Mouse (Mus musculus): Measurements from ENCODE around the gene Hes2.

GRCm38 (mm10) chr4:152177174-152177536 lies 18.5 kb downstream of the Hes2 start:
- TF ChIP-seq CTCF (IDR thresholded peaks at IDR 0.05; ENCODE audit: low read depth, low read length) (no peak), GATA2 (IDR thresholded peaks at IDR 0.05; ENCODE audit: borderline replicate concordance, low read depth, low read length) (no peak), TAL1 (conservative IDR thresholded peaks at IDR 0.05; ENCODE audit: low read depth, low read length) (no peak)

Measured in G1E (cell line).